Mouse (Mus musculus) hindbrain, embryonic 11.5 days (tissue): ENCODE measurements around the gene Mucl3. TPM values are rescaled to one million over a fixed set of nuclear protein-coding genes. Genes with fewer than 3 reads are reported as not detected.

Source experiments
- ATAC-seq: fragments of 200-750 bp; cut with Nextera tagmentation; 2 replicates; pipeline ENCODE4 v1.8.0; 2017; ENCODE audit warnings: mild to moderate bottlenecking, moderate TSS enrichment, moderate library complexity; ENCODE audit not compliant: low FRiP score
- DNase-seq: peaks from one replicate; pipeline ENCODE4 v3.0.0-alpha.2; 2015; ENCODE audit warnings: low spot score
- H3K27ac ChIP-seq: fragments of 300-500 bp; sonication (generic); 2 replicates; pipeline ENCODE4 v1.5.1; 2014; ENCODE audit warnings: mild to moderate bottlenecking, low read depth, low read length
- H3K27me3 ChIP-seq: fragments of 300-500 bp; sonication (generic); 2 replicates; pipeline ENCODE4 v1.6.1; 2014; ENCODE audit warnings: mild to moderate bottlenecking, low read length, moderate library complexity, mixed read lengths; ENCODE audit not compliant: control insufficient read depth, insufficient read depth
- H3K36me3 ChIP-seq: fragments of 300-500 bp; sonication (generic); 2 replicates; pipeline ENCODE4 v1.6.1; 2014; ENCODE audit warnings: mild to moderate bottlenecking, low read length, moderate library complexity, mixed read lengths; ENCODE audit not compliant: control insufficient read depth, insufficient read depth
- H3K4me1 ChIP-seq: fragments of 300-500 bp; sonication (generic); replicated peaks from 2 replicates; pipeline ENCODE4 v1.6.1; 2014; ENCODE audit warnings: low read length, mixed read lengths; ENCODE audit not compliant: control insufficient read depth, insufficient read depth
- H3K4me2 ChIP-seq: fragments of 300-500 bp; sonication (generic); replicated peaks from 2 replicates; pipeline ENCODE4 v1.6.1; 2014; ENCODE audit warnings: mild to moderate bottlenecking, low read depth, low read length
- H3K4me3 ChIP-seq: fragments of 300-500 bp; sonication (generic); 2 replicates; pipeline ENCODE4 v1.5.1; 2014; ENCODE audit warnings: low read depth, low read length
- H3K9ac ChIP-seq: fragments of 300-500 bp; sonication (generic); 2 replicates; pipeline ENCODE4 v1.6.1; 2014; ENCODE audit warnings: low read depth, low read length
- H3K9me3 ChIP-seq: fragments of 300-500 bp; sonication (generic); 2 replicates; pipeline ENCODE4 v1.6.1; 2016; ENCODE audit warnings: low read length; ENCODE audit not compliant: control insufficient read depth
- WGBS: fragments of 180-500 bp; shearing (Covaris S2); extraction: QIAGEN DNeasy Blood & Tissue Kit; methylation state at CpG from one replicate; pipeline ENCODE4 v1.1.7; 2014; 5-methylcytosine and 5-hydroxymethylcytosine counted together
- polyA plus RNA-seq: library from polyadenylated mRNA; unstranded; fragments of >200 nt; fragmentation: Nextera tagmentation; extraction: Ambion mirVana; gene quantifications from 2 replicates; pipeline ENCODE4 v1.2.1, GENCODE M21; 2014

The Mucl3 gene
- 0.32 TPM in 1 of 2 replicates, not detected in the other for polyA plus RNA-seq

DNA sequence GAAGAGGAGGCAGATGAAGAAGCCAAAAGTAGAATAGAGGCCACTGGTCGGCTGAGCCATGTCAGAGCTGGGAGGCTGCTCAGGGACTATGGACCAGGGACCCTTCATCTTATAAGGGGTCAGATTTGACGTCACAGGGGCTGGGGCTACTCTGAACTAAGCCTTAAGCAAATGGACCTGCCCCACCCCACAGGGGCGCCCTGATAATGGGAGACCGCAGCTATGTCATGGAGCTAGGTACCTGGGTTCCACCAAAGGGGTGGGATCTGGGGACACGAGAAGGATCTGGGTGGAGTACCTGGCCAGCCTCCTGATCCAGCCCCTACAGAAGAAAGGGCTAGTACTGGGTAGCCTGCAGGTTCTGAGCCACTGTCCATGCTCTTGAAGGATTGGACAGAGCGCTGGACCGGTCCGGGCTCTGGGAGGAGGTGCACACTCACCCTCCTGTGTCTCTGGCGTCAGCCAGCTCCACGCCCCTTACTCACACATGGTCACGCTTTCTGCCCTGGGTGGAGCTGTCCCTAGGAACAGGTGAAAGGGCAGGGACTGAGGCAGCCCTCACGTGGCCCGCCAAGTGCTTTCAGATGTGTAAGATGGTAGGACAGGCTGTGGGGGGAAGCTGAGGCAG, at the start of gene Mucl3:
Gene Mucl3 (minus strand): TSS at position 87 of the 628 bp plus-strand sequence.
- no peak within 1 kb of the TSS for H3K9ac ChIP-seq
- no peaks in the 10 kb centered on the region for H3K36me3 ChIP-seq
- H3K4me1 ChIP-seq: no peaks in the 10 kb centered on the region
- whole genome bisulfite sequencing: 75% methylated on average over 13 of the region's 13 CpGs
- no peaks in the 10 kb centered on the region for H3K9me3 ChIP-seq
- DNase-seq (no peak), ATAC-seq (no peak)
- H3K4me3 ChIP-seq: no peak within 1 kb of the TSS
- H3K4me2 ChIP-seq: no peak within 1 kb of the TSS
- no peak within 1 kb of the TSS for H3K27ac ChIP-seq
- H3K27me3 ChIP-seq: no peaks in the 10 kb centered on the region

DNA sequence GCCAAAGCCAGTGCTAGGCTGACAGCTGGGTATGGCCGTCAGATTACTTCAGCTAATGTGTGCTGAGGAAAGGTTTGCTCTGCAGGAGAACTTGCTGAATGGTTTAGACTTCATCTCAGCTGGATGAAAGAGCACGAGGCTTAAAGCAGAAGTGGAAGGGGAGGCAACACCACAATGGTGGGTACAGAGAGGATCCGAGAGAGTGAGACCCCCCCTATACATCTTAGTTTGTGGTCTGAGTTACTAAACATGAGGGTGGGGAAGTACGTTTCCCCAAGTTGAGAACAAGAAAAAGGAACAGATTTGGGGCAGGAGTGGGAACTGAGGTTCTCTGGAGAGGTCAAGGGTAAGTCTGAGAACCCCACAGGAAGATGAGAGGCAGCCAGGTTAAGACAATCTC, 48.9 kb upstream of the Mucl3 start:
- Histone ChIP-seq H3K4me2 (no peak overlapping the region), H3K4me3 (no peak overlapping the region), H3K27ac (no peak overlapping the region), H3K36me3 (peaks cover 37% of the 10 kb centered on the region), H3K9ac (no peak overlapping the region), H3K9me3 (no peaks in the 10 kb centered on the region), H3K27me3 (no peaks in the 10 kb centered on the region), H3K4me1 (peaks cover 2% of the 10 kb centered on the region; the same call in 1 of the 2 replicates)
- ATAC-seq (no peak), DNase-seq (no peak)
- 85% methylated on average over 4 of the region's 4 CpGs for WGBS

DNA sequence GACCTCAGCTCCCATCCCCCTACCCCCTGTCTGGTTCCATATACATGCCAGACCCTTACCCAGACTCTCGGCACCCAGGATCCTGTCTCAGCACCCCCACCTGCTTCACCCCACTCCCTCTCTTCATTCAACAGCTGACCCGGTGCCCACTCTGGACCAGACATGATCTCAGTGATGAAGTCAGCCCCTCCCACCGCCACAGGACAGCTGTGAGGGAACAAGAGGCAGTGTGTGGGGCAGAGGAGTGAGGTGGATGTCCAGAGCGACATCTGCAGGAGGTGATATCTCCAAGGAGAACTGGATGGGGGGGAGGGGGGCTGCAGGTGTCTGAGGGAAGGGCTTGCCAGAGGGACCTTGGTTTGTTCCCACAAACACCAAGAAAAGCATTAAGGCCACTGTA, 48.3 kb upstream of the Mucl3 start:
- peaks cover 42% of the 10 kb centered on the region for H3K36me3 ChIP-seq
- no peak overlapping the region for H3K4me2 ChIP-seq
- no peak overlapping the region for H3K27ac ChIP-seq
- DNase-seq: no peak
- no peak overlapping the region for H3K9ac ChIP-seq
- H3K4me3 ChIP-seq: no peak overlapping the region
- no peaks in the 10 kb centered on the region for H3K9me3 ChIP-seq
- 86% methylated on average over 4 of the region's 4 CpGs for WGBS
- no peaks in the 10 kb centered on the region for H3K27me3 ChIP-seq
- H3K4me1 ChIP-seq: no peaks in the 10 kb centered on the region; the same call in 1 of the 2 replicates
- no peak for ATAC-seq

GRCm38 (mm10) chr17:35689936-35690645, 46.6 kb upstream of the Mucl3 start:
- Histone ChIP-seq H3K4me1 (no peaks in the 10 kb centered on the region), H3K36me3 (peaks cover 47% of the 10 kb centered on the region), H3K4me2 (no peak overlapping the region), H3K27me3 (no peaks in the 10 kb centered on the region), H3K9me3 (no peaks in the 10 kb centered on the region), H3K9ac (no peak overlapping the region), H3K4me3 (no peak overlapping the region), H3K27ac (no peak overlapping the region)
- 94% methylated on average over 18 of the region's 18 CpGs for WGBS
- ATAC-seq: no peak
- DNase-seq: no peak

- Histone ChIP-seq H3K4me3 (no peak overlapping the region), H3K36me3 (peaks cover 44% of the 10 kb centered on the region), H3K9me3 (no peaks in the 10 kb centered on the region), H3K4me2 (no peak overlapping the region), H3K27me3 (no peaks in the 10 kb centered on the region), H3K9ac (no peak overlapping the region), H3K4me1 (no peaks in the 10 kb centered on the region), H3K27ac (no peak overlapping the region)
- no peak for ATAC-seq
- 91% methylated on average over 25 of the region's 25 CpGs for WGBS
- no peak for DNase-seq
Measured at GRCm38 (mm10) chr17:35688347-35689175, 45.1 kb upstream of the Mucl3 start.

GRCm38 (mm10) chr17:35685061-35685460, 41.6 kb upstream of the Mucl3 start:
- DNase-seq (peak; percentile 48), ATAC-seq (peak; percentile 17; the same call in 1 of the 2 replicates)
- no peak overlapping the region for H3K27ac ChIP-seq
- H3K27me3 ChIP-seq: no peaks in the 10 kb centered on the region
- no peak overlapping the region for H3K4me2 ChIP-seq
- H3K4me3 ChIP-seq: no peak overlapping the region
- WGBS: 69% methylated on average over 9 of the region's 9 CpGs
- peaks cover 40% of the 10 kb centered on the region for H3K36me3 ChIP-seq
- no peaks in the 10 kb centered on the region for H3K4me1 ChIP-seq
- H3K9ac ChIP-seq: no peak overlapping the region
- no peaks in the 10 kb centered on the region for H3K9me3 ChIP-seq

GRCm38 (mm10) chr17:35681986-35682385, 38.5 kb upstream of the Mucl3 start:
- H3K4me3 ChIP-seq: no peak overlapping the region
- no peaks in the 10 kb centered on the region for H3K9me3 ChIP-seq
- no peak overlapping the region for H3K4me2 ChIP-seq
- H3K27ac ChIP-seq: no peak overlapping the region
- peaks cover 28% of the 10 kb centered on the region for H3K36me3 ChIP-seq
- 88% methylated on average over 13 of the region's 13 CpGs for WGBS
- ATAC-seq: no peak
- no peak overlapping the region for H3K9ac ChIP-seq
- H3K4me1 ChIP-seq: no peaks in the 10 kb centered on the region
- no peak for DNase-seq
- no peaks in the 10 kb centered on the region for H3K27me3 ChIP-seq

DNA sequence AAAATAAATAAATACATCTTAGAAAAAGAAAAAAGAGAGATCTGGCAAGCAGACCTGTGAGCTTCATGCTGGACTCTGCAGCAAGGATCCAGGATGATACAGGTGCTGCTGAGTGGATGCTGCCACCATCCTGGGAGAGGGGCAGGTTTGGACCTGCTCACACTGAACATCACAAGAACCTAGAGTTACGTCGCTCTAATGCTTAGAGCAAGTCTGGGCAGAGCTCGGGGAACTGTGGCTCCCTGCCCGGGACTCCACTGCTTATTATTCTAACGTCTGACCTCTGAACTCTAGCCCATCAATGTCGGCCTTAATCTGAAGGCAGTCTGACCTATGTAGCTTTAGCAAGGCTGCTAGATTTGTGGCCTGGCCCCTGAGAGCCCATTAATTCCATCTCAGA, 37.1 kb upstream of the Mucl3 start:
- no peaks in the 10 kb centered on the region for H3K27me3 ChIP-seq
- no peak overlapping the region for H3K4me3 ChIP-seq
- no peak overlapping the region for H3K9ac ChIP-seq
- peaks cover 16% of the 10 kb centered on the region for H3K36me3 ChIP-seq
- DNase-seq (no peak), ATAC-seq (no peak)
- H3K27ac ChIP-seq: no peak overlapping the region
- 34% methylated on average over 6 of the region's 6 CpGs for WGBS
- no peaks in the 10 kb centered on the region for H3K9me3 ChIP-seq
- H3K4me2 ChIP-seq: no peak overlapping the region
- no peaks in the 10 kb centered on the region for H3K4me1 ChIP-seq
